Mouse (Mus musculus) embryonic stem cell, embryonic (primary cell): ENCODE data around the gene Sst.
"Not testable (repeated sequence)": the region's sequence is repeated elsewhere in the genome, so short reads cannot be mapped to it uniquely, and the experiment has no call there.

ENCODE experiments used
- CTCF ChIA-PET, 4 experiments: fragments of 300-600 bp in 2 of 4; fragments of 350-600 bp in 2 of 4; sonication (Branson Sonifier 250); formaldehyde crosslinking; loops; one replicate each; lab custom pipeline; 2022; ENCODE audit warnings: inconsistent platforms in 2 of 4; lab: Charles Lee
- POLR2A ChIA-PET, 4 experiments: fragments of 300-600 bp in 2 of 4; fragments of 350-600 bp in 2 of 4; sonication (Branson Sonifier 250); formaldehyde crosslinking; loops; one replicate each; lab custom pipeline; 2022; ENCODE audit warnings: antibody characterized with exemption in 4 of 4, inconsistent platforms in 1 of 4; lab: Charles Lee

Sst gene

DNA sequence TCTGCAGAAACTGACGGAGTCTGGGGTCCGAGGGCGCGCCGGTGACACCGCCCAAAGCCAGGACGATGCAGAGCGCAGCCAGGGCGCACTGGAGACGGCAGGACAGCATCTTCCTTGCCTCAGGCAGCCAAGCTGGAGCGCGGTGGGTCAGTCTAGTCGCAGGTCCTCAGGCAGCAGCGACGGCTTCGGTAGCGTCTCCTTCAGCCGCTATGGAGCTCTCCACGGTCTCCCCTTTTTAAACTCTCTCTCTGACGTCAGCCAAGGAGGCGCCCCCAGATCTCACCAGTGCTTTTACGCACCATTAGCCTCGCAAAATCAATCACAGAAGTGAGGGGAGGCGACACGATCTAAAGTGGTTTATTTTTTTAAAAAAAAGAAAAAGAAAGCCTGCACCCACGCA is at the start of gene Sst:
Gene Sst, minus strand, starts transcription at position 323 of the 400 bp plus-strand sequence.
- ChIA-PET CTCF (interaction anchor here in 2 of 4 experiments (1.3 to 1.9 kb wide), 2 partner anchors 8 kb away, joined by 3 to 5 read pairs; no protein-coding TSS in a partner anchor), POLR2A (interaction anchor here in 1 of 4 experiments (0.7 kb wide), 1 partner anchor 47 kb away, joined by 3 read pairs; no protein-coding TSS in a partner anchor)

DNA sequence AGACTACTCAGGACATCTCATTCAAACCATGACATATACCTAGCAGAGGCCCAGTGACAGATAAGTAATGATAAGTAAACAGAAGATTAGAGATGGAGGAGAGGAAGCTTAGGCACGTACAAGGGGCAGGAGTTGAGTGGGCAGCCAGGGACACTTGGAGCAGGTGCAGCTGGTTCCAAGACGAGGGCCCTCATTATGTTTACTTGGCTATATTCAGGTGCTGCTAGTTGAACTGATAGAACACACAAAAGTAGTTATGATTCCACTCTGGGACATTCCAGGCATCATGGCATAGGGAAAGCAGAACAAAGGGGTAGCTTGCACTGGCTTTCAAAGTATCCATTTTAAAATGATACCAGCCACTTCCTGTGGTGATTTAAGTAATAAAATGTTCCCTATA is 43.6 kb upstream of the Sst start:
- POLR2A ChIA-PET: no interaction called here
- CTCF ChIA-PET: no interaction called here

DNA sequence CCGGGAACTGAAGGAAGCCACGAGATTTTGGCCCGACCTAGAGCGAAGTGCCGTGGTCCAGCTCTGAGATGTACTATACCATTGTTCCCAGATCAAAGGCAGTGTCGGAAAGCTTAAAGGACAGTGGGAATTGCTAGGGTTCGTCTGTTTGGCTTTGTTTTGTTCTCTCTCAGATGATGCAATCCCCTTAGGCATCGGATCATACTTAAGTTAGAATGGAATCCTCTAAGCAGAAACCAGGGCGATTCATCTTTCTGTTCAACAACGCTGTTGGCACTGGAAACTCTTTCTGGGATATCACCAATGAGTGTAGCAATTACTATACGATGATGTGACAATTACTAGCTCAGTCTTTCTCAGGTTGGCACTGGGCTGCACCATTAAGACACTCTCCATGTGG is 41.5 kb upstream of the Sst start, which contains the start of gene Rtp2:
Gene Rtp2, minus strand, starts transcription at position 101 of the 400 bp plus-strand sequence.
- CTCF ChIA-PET: interaction anchor here in 1 of 4 experiments (0.5 to 1.7 kb wide), 3 partner anchors 21 to 35 kb away, joined by 4 to 10 read pairs (median 5); no protein-coding TSS in a partner anchor
- POLR2A ChIA-PET: interaction anchor here in 1 of 4 experiments (1.3 kb wide), 1 partner anchor 10 kb away, joined by 5 read pairs; no protein-coding TSS in a partner anchor

DNA sequence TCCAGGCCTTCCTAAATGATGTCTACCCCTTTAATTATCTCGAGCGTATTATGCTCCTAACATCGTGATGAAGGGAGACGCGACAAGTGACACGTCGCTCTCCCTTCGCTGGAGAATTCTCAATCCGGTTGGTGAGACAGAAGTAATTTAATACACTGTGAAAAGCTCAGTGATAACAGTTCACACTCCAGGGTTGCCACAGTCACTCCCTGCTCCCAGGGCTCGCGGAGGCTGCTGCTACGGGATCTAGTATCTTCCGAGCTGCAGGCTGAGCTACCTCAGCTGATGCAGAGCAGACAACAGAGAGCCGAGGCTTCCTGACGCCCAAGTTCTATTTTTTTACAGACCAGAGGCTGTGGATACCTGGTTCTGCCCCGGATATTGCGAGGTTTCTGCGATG is 40.5 kb upstream of the Sst start:
- CTCF ChIA-PET: interaction anchor here in 1 of 4 experiments (1.1 to 1.7 kb wide), 2 partner anchors 22 to 32 kb away, joined by 5 to 10 read pairs; no protein-coding TSS in a partner anchor
- POLR2A ChIA-PET: interaction anchor here in 1 of 4 experiments (1.3 kb wide), 1 partner anchor 9 kb away, joined by 5 read pairs; no protein-coding TSS in a partner anchor

DNA sequence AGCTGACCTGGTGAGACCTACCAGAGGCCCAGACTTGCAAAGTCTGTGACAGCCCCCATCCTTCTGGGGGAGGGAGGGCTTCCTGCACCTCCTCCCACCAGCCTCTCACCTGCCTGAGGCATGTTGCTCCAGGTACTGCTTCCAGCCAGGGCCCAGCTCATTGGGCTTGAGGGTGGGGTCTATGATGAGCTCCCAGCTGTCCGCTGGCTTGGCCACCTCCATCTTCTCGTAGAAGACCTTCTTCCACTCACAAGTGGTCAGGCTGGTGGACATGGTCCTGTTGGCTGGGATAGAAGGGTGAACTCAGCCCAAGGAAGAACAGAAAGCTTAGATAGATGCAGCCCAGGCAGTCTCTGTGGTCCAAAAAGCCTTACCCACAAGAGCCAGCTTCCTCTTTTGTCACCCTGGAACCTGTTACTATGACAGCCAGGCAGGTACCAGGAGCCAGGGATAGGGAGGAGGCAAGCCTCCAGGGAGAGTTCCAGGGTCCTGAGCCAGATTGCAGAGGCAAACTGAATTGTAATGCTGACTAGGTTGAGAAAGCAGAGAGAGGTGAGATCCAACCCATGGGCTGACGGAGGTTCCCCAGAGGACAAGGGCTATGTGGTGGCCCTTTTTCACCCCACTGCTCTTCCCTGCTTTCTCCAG is 39.8 kb upstream of the Sst start:
- POLR2A ChIA-PET: no interaction called here
- CTCF ChIA-PET: interaction anchor here in 1 of 4 experiments (0.6 kb wide), 1 partner anchor 32 kb away, joined by 4 read pairs; no protein-coding TSS in a partner anchor

DNA sequence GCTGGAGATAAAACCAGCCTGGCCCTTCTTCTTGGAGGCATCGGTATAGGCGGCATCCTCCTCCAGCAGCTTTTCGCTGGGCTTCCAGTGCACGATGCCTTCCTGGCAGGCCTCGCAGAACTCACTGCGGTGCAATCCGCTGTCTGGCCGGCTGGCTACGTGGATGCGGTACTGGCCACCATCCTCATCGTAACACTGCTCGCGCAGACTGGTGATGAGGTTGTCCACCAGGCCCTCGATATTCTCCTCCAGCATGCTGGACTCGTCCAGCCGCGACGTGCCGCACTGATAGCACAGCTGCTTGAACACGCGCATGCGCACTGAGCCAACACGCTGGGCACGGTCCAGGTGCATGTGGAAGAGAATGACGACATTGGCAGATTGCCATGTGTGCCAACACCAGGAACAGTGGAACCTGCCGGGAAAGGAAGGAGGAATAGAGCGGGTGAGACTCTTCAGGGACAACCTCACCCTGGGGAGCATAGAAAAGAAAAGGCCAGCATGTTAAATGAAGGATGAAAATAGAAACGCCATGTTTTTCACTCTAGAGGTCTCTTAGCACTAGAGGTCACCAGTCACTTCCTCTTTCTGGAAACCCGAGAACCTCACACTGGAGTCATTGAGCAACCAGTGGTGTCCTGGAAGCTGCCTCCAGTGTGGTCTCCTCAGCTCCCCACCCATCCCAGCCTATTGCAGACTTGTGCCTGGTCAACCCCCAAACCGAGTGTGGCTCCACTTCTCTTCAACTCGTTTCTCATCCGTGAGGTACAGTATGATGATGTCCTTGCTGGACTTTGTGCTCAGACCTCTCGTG is 36.8 kb upstream of the Sst start:
- ChIA-PET CTCF (interaction anchor here in 2 of 4 experiments (0.5 kb wide), 2 partner anchors 9 to 40 kb away, joined by 3 to 5 read pairs; no protein-coding TSS in a partner anchor), POLR2A (interaction anchor here in 2 of 4 experiments (0.7 to 1.3 kb wide), 2 partner anchors 27 to 227 kb away, joined by 3 to 6 read pairs; no protein-coding TSS in a partner anchor)

DNA sequence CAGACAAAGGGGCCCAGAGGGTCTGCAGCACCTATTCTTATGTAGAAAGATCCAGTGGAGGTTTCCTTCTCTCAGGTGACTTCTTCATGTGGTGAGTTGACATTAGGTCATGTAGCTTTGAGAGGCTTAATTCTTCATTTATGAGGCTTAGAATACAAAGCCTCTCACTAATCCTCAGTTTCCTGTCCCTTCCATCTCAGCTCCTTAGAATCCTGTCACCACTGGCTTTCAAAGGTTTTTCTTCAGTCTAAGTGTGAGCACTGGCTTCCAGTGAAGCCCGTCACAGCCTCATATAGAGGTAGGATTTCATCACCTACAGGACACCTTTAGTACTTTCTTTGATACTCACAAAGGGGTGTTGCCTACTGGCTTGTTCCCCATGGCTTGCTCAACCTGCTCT is 32.1 kb upstream of the Sst start:
- ChIA-PET CTCF (interaction anchor here in 1 of 4 experiments (0.6 kb wide), 1 partner anchor 31 kb away, joined by 3 read pairs; no protein-coding TSS in a partner anchor), POLR2A (interaction anchor here in 1 of 4 experiments (1.0 to 1.4 kb wide), 4 partner anchors 9 to 1116 kb away, joined by 5 to 6 read pairs (median 5); partner anchors contain the start of gene Rtp2)

DNA sequence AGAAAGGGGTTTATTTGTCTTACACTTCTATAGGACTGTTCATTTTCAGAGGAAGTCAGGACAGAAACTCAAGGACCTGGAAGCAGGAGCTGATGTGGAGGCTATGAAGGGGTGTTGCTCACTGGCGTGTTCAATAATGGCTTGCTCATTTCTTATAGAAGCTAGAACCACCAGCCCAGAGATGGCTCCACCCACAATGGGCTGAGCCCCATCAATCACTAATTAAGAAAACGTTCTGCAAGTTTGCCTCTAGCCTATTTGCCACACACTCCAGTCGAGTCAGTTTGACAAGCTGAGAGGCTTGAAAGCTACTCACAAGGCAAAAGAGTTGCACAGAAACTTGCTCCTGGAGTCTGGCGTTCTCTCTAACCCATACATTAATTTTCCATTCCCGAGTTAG is 30.9 kb upstream of the Sst start:
- POLR2A ChIA-PET: interaction anchor here in 1 of 4 experiments (1.0 to 1.4 kb wide), 6 partner anchors 10 to 1117 kb away, joined by 3 to 5 read pairs (median 4); partner anchors contain the start of gene Rtp2
- CTCF ChIA-PET: no interaction called here

DNA sequence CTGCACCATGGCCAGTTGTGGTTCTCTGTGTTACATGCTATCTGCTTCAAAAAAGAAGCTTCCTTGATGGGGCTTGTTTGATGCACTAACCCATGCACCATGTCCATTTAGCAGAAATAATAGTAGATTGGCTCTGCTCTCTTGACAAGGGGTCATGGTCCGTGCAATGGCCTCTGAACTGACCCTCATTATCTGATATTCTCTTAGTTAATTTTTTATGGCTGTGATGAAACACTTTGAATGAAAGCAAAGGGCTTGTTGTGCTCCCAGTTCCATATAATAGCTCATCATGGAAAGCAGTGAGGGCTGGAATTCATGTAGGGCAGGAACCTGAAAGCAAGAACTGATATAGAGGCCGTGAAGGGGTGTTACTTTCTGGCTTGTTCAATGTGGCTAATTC is 28.7 kb upstream of the Sst start:
- POLR2A ChIA-PET: no interaction called here
- CTCF ChIA-PET: no interaction called here

DNA sequence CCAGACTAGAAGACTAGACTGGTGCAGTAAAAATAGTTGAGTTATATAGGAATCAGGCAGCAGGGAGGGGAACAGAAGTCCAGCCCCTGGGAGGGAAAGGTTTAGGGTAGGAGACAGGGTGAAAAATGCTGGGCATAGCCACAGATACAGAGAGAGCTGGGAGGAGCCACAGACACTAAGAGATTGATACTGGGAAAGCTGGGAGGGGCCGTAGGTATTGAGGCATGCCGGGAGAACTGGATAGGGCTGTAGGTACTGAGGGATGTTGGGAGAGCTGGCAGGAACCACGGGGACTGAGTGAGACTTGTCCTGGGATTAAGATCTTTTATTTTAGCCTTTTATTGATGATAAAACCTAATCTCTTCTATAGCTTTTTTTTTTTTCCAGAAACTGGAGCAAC is 22.6 kb upstream of the Sst start:
- ChIA-PET POLR2A (interaction anchor here in 2 of 4 experiments (0.5 to 1.6 kb wide), 5 partner anchors 9 to 1394 kb away, joined by 3 to 6 read pairs (median 3); partner anchors contain the start of genes Bcl6 (in 1 of the 2) and Gm37419 (in 1 of the 2)), CTCF (interaction anchor here in 3 of 4 experiments (0.6 to 1.2 kb wide), 4 partner anchors 14 to 1425 kb away, joined by 3 to 11 read pairs (median 6); no protein-coding TSS in a partner anchor)

DNA sequence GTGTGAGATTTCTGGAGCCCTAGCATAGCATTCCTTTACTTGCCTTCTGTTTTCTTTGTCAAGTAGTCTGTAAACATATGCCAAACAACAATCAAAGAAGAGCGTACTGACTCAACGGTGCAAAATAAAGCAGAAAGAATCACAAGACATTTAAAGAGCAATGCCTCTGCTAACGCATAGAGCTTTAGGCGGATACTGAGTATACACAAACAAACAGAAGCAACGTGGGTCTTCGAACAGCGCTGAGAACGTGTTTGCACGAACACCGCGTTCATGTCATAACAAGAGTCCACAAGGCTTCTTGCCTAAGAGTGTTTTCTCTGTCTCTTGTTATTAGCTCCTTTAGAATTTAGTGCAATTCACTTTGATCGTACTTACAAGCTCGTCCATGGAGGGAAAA is 22.0 kb upstream of the Sst start:
- POLR2A ChIA-PET: interaction anchor here in 2 of 4 experiments (1.0 to 1.6 kb wide), 2 partner anchors 10 to 430 kb away, joined by 3 to 6 read pairs; no protein-coding TSS in a partner anchor
- CTCF ChIA-PET: interaction anchor here in 3 of 4 experiments (0.5 to 1.2 kb wide), 3 partner anchors 14 to 41 kb away, joined by 4 to 11 read pairs (median 8); no protein-coding TSS in a partner anchor

DNA sequence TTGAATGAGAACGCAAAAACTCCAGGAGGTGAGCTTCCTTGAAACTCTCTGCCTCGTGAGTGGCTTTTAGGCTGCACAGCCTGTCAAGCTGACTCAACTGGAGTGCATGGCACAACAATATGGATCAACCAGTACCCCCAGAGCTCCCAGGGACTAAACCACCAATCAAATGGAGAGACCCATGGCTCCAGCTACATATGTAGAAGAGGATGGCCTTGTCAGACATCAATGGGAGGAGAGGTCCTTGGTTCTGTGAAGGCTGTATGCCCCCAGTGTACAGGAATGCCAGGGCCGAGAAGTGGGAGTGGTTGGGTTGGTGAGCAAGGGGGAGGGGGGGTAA is 18.2 kb upstream of the Sst start:
- ChIA-PET CTCF (interaction anchor here in 2 of 4 experiments (0.7 to 1.3 kb wide), 3 partner anchors 10 to 651 kb away, joined by 3 to 8 read pairs (median 4); no protein-coding TSS in a partner anchor), POLR2A (interaction anchor here in 1 of 4 experiments (0.9 kb wide), 1 partner anchor 12 kb away, joined by 3 read pairs; no protein-coding TSS in a partner anchor)

DNA sequence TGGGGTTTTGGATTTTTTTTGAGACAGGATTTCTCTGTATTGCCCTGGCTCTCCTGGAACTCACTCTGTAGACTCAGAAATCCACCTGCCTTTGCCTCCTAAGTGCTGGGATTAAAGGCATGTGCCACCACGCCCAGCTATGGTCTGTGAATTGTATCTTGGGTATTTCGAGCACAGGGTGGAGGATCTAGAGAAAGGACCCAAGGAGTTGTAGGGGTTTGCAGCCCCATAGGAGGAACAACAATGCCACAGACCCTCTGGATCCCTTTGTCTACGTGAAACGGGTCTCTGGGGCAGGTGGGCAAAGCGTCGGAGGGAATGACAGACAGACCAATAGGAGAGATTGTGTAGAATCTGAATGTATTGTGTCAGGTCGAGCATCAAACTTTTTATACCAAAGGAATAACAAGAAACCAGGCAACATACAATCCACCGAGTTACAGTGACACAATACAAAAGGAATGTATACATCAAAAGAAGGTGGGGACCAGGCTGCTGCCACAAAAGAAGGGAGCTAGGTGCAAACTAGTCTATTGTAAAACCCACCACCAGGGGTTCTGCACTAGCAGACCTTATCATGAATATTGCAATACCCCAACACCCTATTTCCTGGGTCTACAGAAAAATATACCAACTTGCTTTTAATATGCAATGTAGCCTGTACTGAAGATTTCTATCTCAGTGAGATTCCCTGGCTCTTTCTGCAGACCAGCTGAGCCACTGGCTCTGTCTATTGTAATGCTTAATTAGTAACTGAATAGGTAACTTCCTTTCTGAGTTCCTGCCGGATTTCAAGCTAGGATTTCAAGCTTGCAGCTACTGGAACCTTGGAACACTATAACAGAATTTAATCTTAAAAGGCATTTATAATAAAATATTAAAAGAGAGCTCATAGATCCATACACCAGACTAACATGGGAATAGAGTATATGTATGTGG is 17.6 kb upstream of the Sst start:
- ChIA-PET POLR2A (interaction anchor here in 1 of 4 experiments (0.9 kb wide), 1 partner anchor 13 kb away, joined by 3 read pairs; no protein-coding TSS in a partner anchor), CTCF (interaction anchor here in 2 of 4 experiments (0.7 to 1.3 kb wide), 3 partner anchors 9 to 650 kb away, joined by 3 to 8 read pairs (median 4); no protein-coding TSS in a partner anchor)

DNA sequence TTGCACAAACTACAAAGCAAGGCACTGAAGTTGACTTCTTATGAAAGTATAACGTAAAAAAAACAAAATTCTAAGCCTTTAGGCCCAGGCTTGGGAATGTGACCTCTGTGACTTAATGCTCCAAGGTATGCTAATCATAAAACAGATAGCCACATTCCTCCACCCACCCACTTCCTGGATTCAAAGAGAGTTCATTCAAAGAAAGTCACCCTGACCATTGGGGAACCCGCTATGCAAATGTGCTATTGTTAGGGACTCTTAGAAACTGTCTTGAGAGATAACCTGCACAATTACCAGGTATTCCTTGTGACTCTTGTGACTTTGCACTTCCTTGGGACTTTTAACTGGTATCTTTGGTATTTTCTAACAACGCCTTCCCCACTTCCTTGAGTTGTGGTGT is 15.8 kb upstream of the Sst start:
- POLR2A ChIA-PET, CTCF ChIA-PET: not testable (repeated sequence)

DNA sequence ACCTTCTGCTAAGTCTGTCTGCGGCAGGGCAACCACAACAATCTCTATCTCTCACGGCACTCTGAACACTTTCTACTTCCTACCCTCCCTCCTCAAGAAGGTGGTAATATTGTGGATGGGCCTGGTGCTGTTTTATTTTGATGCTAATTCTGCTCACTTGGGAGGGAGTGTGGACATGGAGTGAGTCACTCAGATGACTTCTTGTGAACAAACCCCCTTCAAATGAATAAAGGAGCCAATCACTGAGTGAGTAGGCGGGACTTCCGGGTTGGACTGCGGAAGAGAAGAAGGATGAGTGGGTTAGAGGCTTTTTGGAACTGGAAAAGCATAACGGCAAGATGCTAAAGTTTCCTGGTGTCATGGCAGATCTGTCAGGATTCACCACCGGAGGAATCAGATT is 10.7 kb upstream of the Sst start:
- ChIA-PET POLR2A (no interaction called here), CTCF (no interaction called here)

DNA sequence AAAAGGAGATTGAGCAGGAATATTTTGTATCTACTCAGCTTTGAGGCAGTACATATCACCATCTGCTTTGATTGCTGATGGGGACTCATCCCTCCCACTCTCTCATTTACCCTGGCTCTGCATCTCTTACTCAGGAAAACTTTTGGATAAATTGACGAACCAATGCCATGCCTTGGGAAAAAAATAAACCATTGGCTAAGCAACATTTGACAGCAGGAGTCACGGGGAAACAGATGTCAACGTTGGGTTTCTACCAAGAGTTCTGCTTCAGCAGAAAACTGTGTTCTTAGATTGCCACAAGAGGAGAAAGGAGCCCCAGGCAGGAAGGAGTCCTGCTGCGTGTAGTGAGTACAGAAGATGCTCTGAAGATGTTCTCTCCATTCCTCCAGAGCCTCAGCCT is 9.3 kb upstream of the Sst start:
- CTCF ChIA-PET: interaction anchor here (0.7 to 3.4 kb wide), 10 partner anchors 9 to 631 kb away, joined by 3 to 79 read pairs (median 6); no protein-coding TSS in a partner anchor

DNA sequence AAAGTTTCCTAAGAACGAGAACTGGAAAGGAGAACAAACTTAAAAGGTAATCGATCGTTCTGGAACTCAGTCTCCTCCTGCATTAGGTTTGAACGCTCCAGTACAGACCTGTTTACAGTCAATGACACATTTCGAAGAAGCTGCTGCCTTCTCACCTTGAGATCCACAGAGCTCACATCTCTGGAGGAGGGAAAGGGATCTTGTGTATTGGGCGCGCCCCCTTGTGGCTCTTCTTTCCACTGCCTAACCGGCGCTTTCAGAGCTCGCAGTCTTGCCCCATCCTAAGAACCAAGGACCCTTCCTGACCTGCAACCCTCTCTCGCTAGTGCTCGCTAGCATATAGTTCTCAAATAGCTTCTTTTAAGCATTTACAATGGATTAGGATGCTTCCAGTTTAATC is 8.1 kb upstream of the Sst start:
- POLR2A ChIA-PET: interaction anchor here in 3 of 4 experiments (0.5 to 1.4 kb wide), 6 partner anchors 23 to 414 kb away, joined by 3 to 7 read pairs (median 4); no protein-coding TSS in a partner anchor
- CTCF ChIA-PET: interaction anchor here (0.5 to 3.4 kb wide), 69 partner anchors 9 to 1167 kb away, joined by 3 to 79 read pairs (median 4); partner anchors contain the start of genes Rtp2 (in 1 of the 4) and Sst (in 1 of the 4)

More for the DNA sequence above, 9.3 kb upstream of the Sst start:
- POLR2A ChIA-PET: interaction anchor here in 1 of 4 experiments (0.6 kb wide), 1 partner anchor 417 kb away, joined by 3 read pairs; no protein-coding TSS in a partner anchor
